Mouse (Mus musculus): Measurements from ENCODE around the gene Lrrc29. TPM values are rescaled to one million over a fixed set of nuclear protein-coding genes. Genes with fewer than 3 reads are reported as not detected.

The Lrrc29 gene
- total and polyA plus RNA-seq, 2 experiments, result 3.0 to 12.9 TPM

GRCm38 (mm10) chr8:105311718-105312117 is 14.4 kb downstream of the Lrrc29 start:
- no peak overlapping the region for H3K9ac ChIP-seq (ENCODE audit: low read depth, low read length)
- H3K27me3 ChIP-seq (ENCODE audit: control insufficient read depth, insufficient read depth, low read length), result no peaks in the 10 kb centered on the region
- peaks cover 2% of the 10 kb centered on the region; the same call in 1 of the 2 replicates for H3K36me3 ChIP-seq (ENCODE audit: control insufficient read depth, insufficient read depth, low read length)
- TF ChIP-seq CTCF (IDR thresholded peaks at IDR 0.05; ENCODE audit: low read depth, low read length) (no peak), POLR2A (IDR thresholded peaks at IDR 0.05; ENCODE audit: extremely low read depth, insufficient read depth, low read length) (no peak)
- WGBS, result 89% methylated on average over 1 of the region's 1 CpGs
- no peak overlapping the region for H3K4me3 ChIP-seq (ENCODE audit: insufficient read depth, low read depth, low read length)
- no peaks in the 10 kb centered on the region for H3K4me1 ChIP-seq (ENCODE audit: control insufficient read depth, insufficient read depth, low read length)
- no peak overlapping the region for H3K27ac ChIP-seq (replicated peaks; ENCODE audit: insufficient read depth, low read depth, low read length)
- no peak for DNase-seq (ENCODE audit: extremely low read depth, low read depth, low spot score)
- no peaks in the 10 kb centered on the region for H3K79me2 ChIP-seq (ENCODE audit: control insufficient read depth, insufficient read depth, low read length)

GRCm38 (mm10) chr8:105310118-105310517 is 16.0 kb downstream of the Lrrc29 start:
- H3K36me3 ChIP-seq (ENCODE audit: control insufficient read depth, insufficient read depth, low read length), result peaks cover 2% of the 10 kb centered on the region; the same call in 1 of the 2 replicates
- H3K27me3 ChIP-seq (ENCODE audit: control insufficient read depth, insufficient read depth, low read length), result no peaks in the 10 kb centered on the region
- WGBS, result 91% methylated on average over 8 of the region's 8 CpGs
- no peak overlapping the region for H3K9ac ChIP-seq (ENCODE audit: low read depth, low read length)
- H3K79me2 ChIP-seq (ENCODE audit: control insufficient read depth, insufficient read depth, low read length), result no peaks in the 10 kb centered on the region
- no peak for TF ChIP-seq CTCF (IDR thresholded peaks at IDR 0.05; ENCODE audit: low read depth, low read length)
- TF ChIP-seq POLR2A (IDR thresholded peaks at IDR 0.05; ENCODE audit: extremely low read depth, insufficient read depth, low read length), result no peak
- H3K4me1 ChIP-seq (ENCODE audit: control insufficient read depth, insufficient read depth, low read length), result peaks cover 5% of the 10 kb centered on the region
- DNase-seq (ENCODE audit: extremely low read depth, low read depth, low spot score), result no peak
- no peak overlapping the region for H3K4me3 ChIP-seq (ENCODE audit: insufficient read depth, low read depth, low read length)
- H3K27ac ChIP-seq (replicated peaks; ENCODE audit: insufficient read depth, low read depth, low read length), result no peak overlapping the region

- Histone ChIP-seq H3K27me3 (ENCODE audit: control insufficient read depth, insufficient read depth, low read length) (no peaks in the 10 kb centered on the region), H3K4me3 (ENCODE audit: insufficient read depth, low read depth, low read length) (no peak overlapping the region), H3K36me3 (ENCODE audit: control insufficient read depth, insufficient read depth, low read length) (peaks cover 2% of the 10 kb centered on the region; the same call in 1 of the 2 replicates), H3K9ac (ENCODE audit: low read depth, low read length) (no peak overlapping the region), H3K4me1 (ENCODE audit: control insufficient read depth, insufficient read depth, low read length) (peaks cover 5% of the 10 kb centered on the region), H3K27ac (replicated peaks; ENCODE audit: insufficient read depth, low read depth, low read length) (no peak overlapping the region), H3K79me2 (ENCODE audit: control insufficient read depth, insufficient read depth, low read length) (no peaks in the 10 kb centered on the region)
- 90% methylated on average over 15 of the region's 15 CpGs for WGBS
- no peak for DNase-seq (ENCODE audit: extremely low read depth, low read depth, low spot score)
- TF ChIP-seq CTCF (IDR thresholded peaks at IDR 0.05; ENCODE audit: low read depth, low read length) (no peak), POLR2A (IDR thresholded peaks at IDR 0.05; ENCODE audit: extremely low read depth, insufficient read depth, low read length) (no peak)
These were observed 16.8 kb downstream of the Lrrc29 start for GRCm38 (mm10) chr8:105309142-105309847.

- H3K4me3 ChIP-seq (ENCODE audit: insufficient read depth, low read depth, low read length), result no peak overlapping the region
- H3K79me2 ChIP-seq (ENCODE audit: control insufficient read depth, insufficient read depth, low read length), result no peaks in the 10 kb centered on the region
- no peak for DNase-seq (ENCODE audit: extremely low read depth, low read depth, low spot score)
- no peak overlapping the region for H3K27ac ChIP-seq (replicated peaks; ENCODE audit: insufficient read depth, low read depth, low read length)
- WGBS, result 97% methylated on average over 10 of the region's 10 CpGs
- TF ChIP-seq POLR2A (IDR thresholded peaks at IDR 0.05; ENCODE audit: extremely low read depth, insufficient read depth, low read length) (no peak), CTCF (IDR thresholded peaks at IDR 0.05; ENCODE audit: low read depth, low read length) (no peak)
- H3K27me3 ChIP-seq (ENCODE audit: control insufficient read depth, insufficient read depth, low read length), result no peaks in the 10 kb centered on the region
- peaks cover 6% of the 10 kb centered on the region; the same call in 1 of the 2 replicates for H3K36me3 ChIP-seq (ENCODE audit: control insufficient read depth, insufficient read depth, low read length)
- no peak overlapping the region for H3K9ac ChIP-seq (ENCODE audit: low read depth, low read length)
- H3K4me1 ChIP-seq (ENCODE audit: control insufficient read depth, insufficient read depth, low read length), result peaks cover 5% of the 10 kb centered on the region
These were observed 17.6 kb downstream of the Lrrc29 start for GRCm38 (mm10) chr8:105308428-105308827.

- H3K27me3 ChIP-seq (ENCODE audit: control insufficient read depth, insufficient read depth, low read length), result no peaks in the 10 kb centered on the region
- no peak overlapping the region for H3K27ac ChIP-seq (replicated peaks; ENCODE audit: insufficient read depth, low read depth, low read length)
- 93% methylated on average over 13 of the region's 13 CpGs for WGBS
- no peak overlapping the region for H3K9ac ChIP-seq (ENCODE audit: low read depth, low read length)
- H3K4me1 ChIP-seq (ENCODE audit: control insufficient read depth, insufficient read depth, low read length), result peaks cover 5% of the 10 kb centered on the region
- H3K36me3 ChIP-seq (ENCODE audit: control insufficient read depth, insufficient read depth, low read length), result peaks cover 10% of the 10 kb centered on the region; the same call in 1 of the 2 replicates
- no peaks in the 10 kb centered on the region for H3K79me2 ChIP-seq (ENCODE audit: control insufficient read depth, insufficient read depth, low read length)
- H3K4me3 ChIP-seq (ENCODE audit: insufficient read depth, low read depth, low read length), result no peak overlapping the region
- TF ChIP-seq CTCF (IDR thresholded peaks at IDR 0.05; ENCODE audit: low read depth, low read length) (no peak), POLR2A (IDR thresholded peaks at IDR 0.05; ENCODE audit: extremely low read depth, insufficient read depth, low read length) (no peak)
- DNase-seq (ENCODE audit: extremely low read depth, low read depth, low spot score), result no peak
These were observed 18.4 kb downstream of the Lrrc29 start for GRCm38 (mm10) chr8:105307670-105308069.

- Histone ChIP-seq H3K36me3 (ENCODE audit: control insufficient read depth, insufficient read depth, low read length) (peaks cover 16% of the 10 kb centered on the region), H3K79me2 (ENCODE audit: control insufficient read depth, insufficient read depth, low read length) (no peaks in the 10 kb centered on the region), H3K4me1 (ENCODE audit: control insufficient read depth, insufficient read depth, low read length) (peaks cover 5% of the 10 kb centered on the region), H3K27me3 (ENCODE audit: control insufficient read depth, insufficient read depth, low read length) (no peaks in the 10 kb centered on the region), H3K27ac (replicated peaks; ENCODE audit: insufficient read depth, low read depth, low read length) (no peak overlapping the region), H3K4me3 (ENCODE audit: insufficient read depth, low read depth, low read length) (peak overlapping the region; percentile 85; the same call in 1 of the 2 replicates), H3K9ac (ENCODE audit: low read depth, low read length) (peak overlapping the region; percentile 88)
- WGBS, result 37% methylated on average over 5 of the region's 5 CpGs
- no peak for DNase-seq (ENCODE audit: extremely low read depth, low read depth, low spot score)
- no peak for TF ChIP-seq CTCF (IDR thresholded peaks at IDR 0.05; ENCODE audit: low read depth, low read length)
- no peak for TF ChIP-seq POLR2A (IDR thresholded peaks at IDR 0.05; ENCODE audit: extremely low read depth, insufficient read depth, low read length)
These were observed 19.9 kb downstream of the Lrrc29 start for GRCm38 (mm10) chr8:105306146-105306691.

Data from liver, adult 2 months (tissue).